Mouse (Mus musculus): ENCODE measurements around the gene Fez1. TPM values are rescaled to one million over a fixed set of nuclear protein-coding genes. Genes with fewer than 3 reads are reported as not detected.

Gene Fez1
- polyA plus RNA-seq, 1 experiment from 2014 or later: 573 TPM

GRCm38 (mm10) chr9:36895009-36895693, 73.5 kb downstream of the Fez1 start:
- H3K4me1 ChIP-seq (ENCODE audit: control insufficient read depth, insufficient read depth, low read depth, low read length): no peaks in the 10 kb centered on the region
- H3K4me3 ChIP-seq (ENCODE audit: low read length): no peak overlapping the region
- ATAC-seq: peak; percentile 87
- no peak overlapping the region for H3K9ac ChIP-seq (ENCODE audit: low read depth, low read length)
- H3K27ac ChIP-seq (ENCODE audit: low read depth, low read length): no peak overlapping the region
- no peaks in the 10 kb centered on the region for H3K27me3 ChIP-seq (replicated peaks; ENCODE audit: control insufficient read depth, insufficient read depth, low read length)
- no peak overlapping the region for H3K4me2 ChIP-seq (ENCODE audit: low read length)
- no peaks in the 10 kb centered on the region for H3K9me3 ChIP-seq (ENCODE audit: control insufficient read depth, low read length)
- H3K36me3 ChIP-seq (ENCODE audit: control insufficient read depth, insufficient read depth, low read length): 0 out of 2 replicates have a peak, but pooled peaks cover 4% of the 10 kb centered on the region
- 80% methylated on average over 8 of the region's 8 CpGs for WGBS

GRCm38 (mm10) chr9:36898560-36898959, 76.9 kb downstream of the Fez1 start:
- Histone ChIP-seq H3K4me1 (ENCODE audit: control insufficient read depth, insufficient read depth, low read depth, low read length) (no peaks in the 10 kb centered on the region), H3K9me3 (ENCODE audit: control insufficient read depth, low read length) (no peaks in the 10 kb centered on the region), H3K27me3 (replicated peaks; ENCODE audit: control insufficient read depth, insufficient read depth, low read length) (no peaks in the 10 kb centered on the region), H3K4me2 (ENCODE audit: low read length) (no peak overlapping the region), H3K36me3 (ENCODE audit: control insufficient read depth, insufficient read depth, low read length) (no peaks in the 10 kb centered on the region), H3K9ac (ENCODE audit: low read depth, low read length) (no peak overlapping the region), H3K4me3 (ENCODE audit: low read length) (no peak overlapping the region), H3K27ac (ENCODE audit: low read depth, low read length) (no peak overlapping the region)
- 95% methylated on average over 3 of the region's 3 CpGs for WGBS
- no peak for ATAC-seq

- Histone ChIP-seq H3K9ac (ENCODE audit: low read depth, low read length) (no peak overlapping the region), H3K27ac (ENCODE audit: low read depth, low read length) (no peak overlapping the region), H3K4me3 (ENCODE audit: low read length) (no peak overlapping the region), H3K36me3 (ENCODE audit: control insufficient read depth, insufficient read depth, low read length) (no peaks in the 10 kb centered on the region), H3K4me1 (ENCODE audit: control insufficient read depth, insufficient read depth, low read depth, low read length) (no peaks in the 10 kb centered on the region), H3K27me3 (replicated peaks; ENCODE audit: control insufficient read depth, insufficient read depth, low read length) (no peaks in the 10 kb centered on the region), H3K9me3 (ENCODE audit: control insufficient read depth, low read length) (no peaks in the 10 kb centered on the region), H3K4me2 (ENCODE audit: low read length) (no peak overlapping the region)
- WGBS: 83% methylated on average over 4 of the region's 4 CpGs
- ATAC-seq: no peak
Observed at GRCm38 (mm10) chr9:36900464-36900863, 78.8 kb downstream of the Fez1 start.

- no peaks in the 10 kb centered on the region for H3K4me1 ChIP-seq (ENCODE audit: control insufficient read depth, insufficient read depth, low read depth, low read length)
- no peaks in the 10 kb centered on the region for H3K36me3 ChIP-seq (ENCODE audit: control insufficient read depth, insufficient read depth, low read length)
- H3K4me2 ChIP-seq (ENCODE audit: low read length): no peak overlapping the region
- peak; percentile 56; the same call in 1 of the 2 replicates for ATAC-seq
- no peaks in the 10 kb centered on the region for H3K27me3 ChIP-seq (replicated peaks; ENCODE audit: control insufficient read depth, insufficient read depth, low read length)
- no peak overlapping the region for H3K4me3 ChIP-seq (ENCODE audit: low read length)
- no peak overlapping the region for H3K27ac ChIP-seq (ENCODE audit: low read depth, low read length)
- no peaks in the 10 kb centered on the region for H3K9me3 ChIP-seq (ENCODE audit: control insufficient read depth, low read length)
- H3K9ac ChIP-seq (ENCODE audit: low read depth, low read length): no peak overlapping the region
- 48% methylated on average over 4 of the region's 4 CpGs for WGBS
Observed at GRCm38 (mm10) chr9:36905452-36905851, 83.8 kb downstream of the Fez1 start.

GRCm38 (mm10) chr9:36916362-36916761, 94.7 kb downstream of the Fez1 start:
- no peak overlapping the region for H3K9ac ChIP-seq (ENCODE audit: low read depth, low read length)
- H3K4me1 ChIP-seq (ENCODE audit: control insufficient read depth, insufficient read depth, low read depth, low read length): peaks cover 7% of the 10 kb centered on the region
- 8% methylated on average over 6 of the region's 6 CpGs for WGBS
- peak overlapping the region; percentile 23; the same call in 1 of the 2 replicates for H3K4me2 ChIP-seq (ENCODE audit: low read length)
- no peak overlapping the region for H3K27ac ChIP-seq (ENCODE audit: low read depth, low read length)
- H3K27me3 ChIP-seq (replicated peaks; ENCODE audit: control insufficient read depth, insufficient read depth, low read length): no peaks in the 10 kb centered on the region
- ATAC-seq: peak; percentile 79
- H3K4me3 ChIP-seq (ENCODE audit: low read length): no peak overlapping the region
- no peaks in the 10 kb centered on the region for H3K9me3 ChIP-seq (ENCODE audit: control insufficient read depth, low read length)
- no peaks in the 10 kb centered on the region for H3K36me3 ChIP-seq (ENCODE audit: control insufficient read depth, insufficient read depth, low read length)

- Histone ChIP-seq H3K27ac (ENCODE audit: low read depth, low read length) (no peak overlapping the region), H3K4me2 (ENCODE audit: low read length) (no peak overlapping the region), H3K36me3 (ENCODE audit: control insufficient read depth, insufficient read depth, low read length) (no peaks in the 10 kb centered on the region), H3K27me3 (replicated peaks; ENCODE audit: control insufficient read depth, insufficient read depth, low read length) (no peaks in the 10 kb centered on the region), H3K9ac (ENCODE audit: low read depth, low read length) (no peak overlapping the region), H3K4me1 (ENCODE audit: control insufficient read depth, insufficient read depth, low read depth, low read length) (peaks cover 11% of the 10 kb centered on the region), H3K4me3 (ENCODE audit: low read length) (no peak overlapping the region), H3K9me3 (ENCODE audit: control insufficient read depth, low read length) (no peaks in the 10 kb centered on the region)
- 55% methylated on average over 5 of the region's 5 CpGs for WGBS
- no peak for ATAC-seq
Observed at GRCm38 (mm10) chr9:36916915-36917314, 95.3 kb downstream of the Fez1 start.

- Histone ChIP-seq H3K4me2 (ENCODE audit: low read length) (no peak overlapping the region), H3K4me3 (ENCODE audit: low read length) (no peak overlapping the region), H3K9me3 (ENCODE audit: control insufficient read depth, low read length) (no peaks in the 10 kb centered on the region), H3K27me3 (replicated peaks; ENCODE audit: control insufficient read depth, insufficient read depth, low read length) (no peaks in the 10 kb centered on the region), H3K36me3 (ENCODE audit: control insufficient read depth, insufficient read depth, low read length) (no peaks in the 10 kb centered on the region), H3K9ac (ENCODE audit: low read depth, low read length) (no peak overlapping the region), H3K4me1 (ENCODE audit: control insufficient read depth, insufficient read depth, low read depth, low read length) (peaks cover 14% of the 10 kb centered on the region), H3K27ac (ENCODE audit: low read depth, low read length) (no peak overlapping the region)
- no peak for ATAC-seq
- 57% methylated on average over 3 of the region's 3 CpGs for WGBS
Observed at GRCm38 (mm10) chr9:36918582-36918981, 96.9 kb downstream of the Fez1 start.

- H3K9ac ChIP-seq (ENCODE audit: low read depth, low read length): no peak overlapping the region
- ATAC-seq: no peak
- WGBS: 37% methylated on average over 4 of the region's 4 CpGs
- peaks cover 14% of the 10 kb centered on the region for H3K4me1 ChIP-seq (ENCODE audit: control insufficient read depth, insufficient read depth, low read depth, low read length)
- no peaks in the 10 kb centered on the region for H3K36me3 ChIP-seq (ENCODE audit: control insufficient read depth, insufficient read depth, low read length)
- no peaks in the 10 kb centered on the region for H3K9me3 ChIP-seq (ENCODE audit: control insufficient read depth, low read length)
- no peaks in the 10 kb centered on the region for H3K27me3 ChIP-seq (replicated peaks; ENCODE audit: control insufficient read depth, insufficient read depth, low read length)
- H3K4me2 ChIP-seq (ENCODE audit: low read length): no peak overlapping the region
- no peak overlapping the region for H3K4me3 ChIP-seq (ENCODE audit: low read length)
- no peak overlapping the region for H3K27ac ChIP-seq (ENCODE audit: low read depth, low read length)
Observed at GRCm38 (mm10) chr9:36919472-36919871, 97.8 kb downstream of the Fez1 start.

GRCm38 (mm10) chr9:36921718-36922415, 100.2 kb downstream of the Fez1 start:
- no peak overlapping the region for H3K4me3 ChIP-seq (ENCODE audit: low read length)
- H3K4me1 ChIP-seq (ENCODE audit: control insufficient read depth, insufficient read depth, low read depth, low read length): peaks cover 9% of the 10 kb centered on the region
- H3K27me3 ChIP-seq (replicated peaks; ENCODE audit: control insufficient read depth, insufficient read depth, low read length): no peaks in the 10 kb centered on the region
- H3K4me2 ChIP-seq (ENCODE audit: low read length): no peak overlapping the region
- 32% methylated on average over 13 of the region's 13 CpGs for WGBS
- H3K27ac ChIP-seq (ENCODE audit: low read depth, low read length): peak overlapping the region; percentile 10; the same call in 1 of the 2 replicates
- ATAC-seq: peak; percentile 75
- H3K9me3 ChIP-seq (ENCODE audit: control insufficient read depth, low read length): no peaks in the 10 kb centered on the region
- H3K9ac ChIP-seq (ENCODE audit: low read depth, low read length): no peak overlapping the region
- no peaks in the 10 kb centered on the region for H3K36me3 ChIP-seq (ENCODE audit: control insufficient read depth, insufficient read depth, low read length)
